Mouse (Mus musculus): Measurements from ENCODE around the gene Slc43a1.
"Not testable (repeated sequence)": the region's sequence is repeated elsewhere in the genome, so short reads cannot be mapped to it uniquely, and the experiment has no call there.

Slc43a1 gene

DNA sequence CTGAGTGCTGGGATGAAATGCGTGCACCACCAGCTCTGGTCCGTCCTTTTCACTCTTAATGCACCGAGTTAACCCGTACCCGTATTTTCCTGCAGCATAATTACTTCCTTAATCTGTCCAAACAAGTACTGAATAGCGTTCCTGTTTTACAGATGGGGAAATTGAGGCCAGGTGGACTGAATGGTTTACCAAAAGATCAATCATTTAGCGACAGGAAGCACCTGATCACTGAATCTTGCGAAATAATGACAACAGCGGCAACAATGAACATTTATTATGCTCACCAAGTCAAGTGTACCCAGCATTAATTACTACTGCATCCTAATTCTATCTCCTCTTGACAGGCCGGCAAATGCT is at the start of gene Slc43a1:
TSS of gene Slc43a1 (plus strand) at position 258 of the 357 bp plus-strand sequence.
- DNase-seq (ENCODE audit: low read depth, low spot score): no peak

DNA sequence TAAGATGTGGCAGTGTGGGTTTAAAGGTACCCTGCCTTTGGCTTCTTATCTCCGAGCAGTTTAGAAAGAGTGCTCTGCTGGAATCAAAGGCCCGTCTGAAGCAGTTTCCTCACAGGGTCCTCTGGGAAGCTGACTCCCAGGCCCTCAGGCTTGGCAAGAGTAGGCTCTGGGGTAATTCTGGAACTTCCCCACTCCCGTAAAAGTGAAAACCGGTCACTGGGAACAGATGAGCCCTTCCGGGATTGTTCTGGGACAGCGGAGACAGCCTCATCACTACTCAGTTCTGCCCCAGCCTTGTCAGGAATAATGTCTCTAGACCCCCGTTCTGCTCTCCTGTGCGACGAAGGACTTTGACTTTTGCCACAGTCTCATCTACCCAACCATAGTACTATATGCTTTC is 48.2 kb upstream of the Slc43a1 start:
- no peak for DNase-seq (ENCODE audit: low read depth, low spot score)

DNA sequence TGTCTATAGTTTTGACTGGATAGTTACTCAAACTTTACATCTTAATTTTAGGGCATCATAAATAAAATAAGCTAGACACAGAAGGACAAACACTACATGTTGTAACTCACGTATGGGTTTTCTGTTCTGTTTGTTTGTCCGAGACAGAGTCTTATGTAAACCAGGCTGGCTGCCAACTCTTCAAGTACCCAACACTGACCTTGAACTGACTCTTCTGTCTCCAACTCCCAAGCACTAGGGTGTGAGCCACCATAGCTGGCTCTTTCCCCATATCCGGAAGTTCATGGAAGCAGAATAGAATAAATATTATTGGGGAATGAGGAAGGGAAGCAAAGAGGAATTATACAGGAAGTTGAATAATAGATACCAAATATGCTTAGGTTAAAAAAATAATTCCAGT is 46.1 kb upstream of the Slc43a1 start:
- DNase-seq (ENCODE audit: low read depth, low spot score): no peak

DNA sequence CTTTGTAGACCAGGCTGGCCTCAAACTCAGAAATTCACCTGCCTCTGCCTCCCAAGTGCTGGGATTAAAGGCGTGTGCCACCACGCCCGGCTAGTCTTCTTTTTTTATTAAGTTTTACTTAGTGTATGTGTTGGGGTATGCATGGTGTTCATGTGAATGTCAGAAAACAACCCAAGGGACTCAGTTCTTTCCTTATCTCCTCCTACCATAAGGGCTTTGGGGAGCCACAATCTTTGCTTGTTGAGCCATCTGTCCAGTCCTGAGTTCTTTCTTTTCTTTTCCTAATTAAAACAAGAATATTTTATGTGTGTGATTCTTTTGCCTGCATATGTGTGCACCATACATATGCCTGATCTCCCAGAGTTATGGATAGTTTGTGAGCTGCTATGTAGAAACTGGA is 45.5 kb upstream of the Slc43a1 start:
- DNase-seq (ENCODE audit: low read depth, low spot score): no peak

DNA sequence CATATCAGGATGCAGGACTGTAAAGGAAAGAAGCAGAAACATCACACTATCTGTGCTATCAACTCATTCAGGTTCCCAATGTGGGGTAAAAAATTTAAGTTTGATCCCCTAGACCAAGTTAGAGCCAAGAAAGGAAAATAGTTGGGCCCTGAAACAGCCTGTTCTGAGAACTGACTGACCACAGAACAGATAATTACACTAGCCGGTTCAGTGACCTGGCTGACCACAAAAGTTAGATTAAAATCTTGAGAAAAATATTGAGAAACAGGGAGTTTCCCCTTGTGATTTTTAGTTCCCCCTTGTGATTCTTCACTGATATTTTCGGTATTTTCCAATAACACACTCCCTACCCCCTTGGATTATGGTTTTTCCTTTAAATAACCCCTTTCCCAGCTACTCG is 44.8 kb upstream of the Slc43a1 start:
- no peak for DNase-seq (ENCODE audit: low read depth, low spot score)

DNA sequence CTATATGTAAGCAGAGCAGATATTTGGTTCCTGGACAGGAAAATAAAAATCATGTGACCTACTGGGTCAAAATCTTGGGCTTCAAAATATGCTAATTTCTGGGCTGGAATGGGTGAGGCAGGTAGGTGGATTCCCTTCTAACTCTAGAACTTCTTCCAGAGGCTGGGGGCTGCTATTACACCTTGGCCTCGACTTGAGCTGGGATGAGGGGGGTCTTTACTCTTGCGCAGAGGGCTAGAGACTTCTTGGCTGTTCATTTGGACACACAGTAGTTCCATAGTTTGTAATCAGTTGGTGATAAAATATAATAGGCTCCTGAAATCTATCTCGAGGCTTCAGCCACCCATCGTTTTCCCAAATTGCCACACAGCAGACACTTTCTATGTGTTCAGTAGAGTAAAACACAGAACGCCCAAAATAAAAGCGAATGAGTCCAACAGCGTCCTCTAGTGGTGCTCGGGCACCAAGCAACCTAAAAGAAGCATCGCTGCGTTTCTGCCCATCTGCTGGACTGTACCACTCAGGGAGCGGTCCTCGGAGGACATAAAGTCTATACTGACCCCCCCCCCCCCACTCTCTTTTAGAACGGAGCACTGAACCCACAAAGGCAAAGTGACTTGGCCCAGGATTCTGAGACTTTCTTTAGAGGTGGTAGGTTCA is 40.7 kb upstream of the Slc43a1 start:
- DNase-seq (ENCODE audit: low read depth, low spot score): peak; percentile 72

DNA sequence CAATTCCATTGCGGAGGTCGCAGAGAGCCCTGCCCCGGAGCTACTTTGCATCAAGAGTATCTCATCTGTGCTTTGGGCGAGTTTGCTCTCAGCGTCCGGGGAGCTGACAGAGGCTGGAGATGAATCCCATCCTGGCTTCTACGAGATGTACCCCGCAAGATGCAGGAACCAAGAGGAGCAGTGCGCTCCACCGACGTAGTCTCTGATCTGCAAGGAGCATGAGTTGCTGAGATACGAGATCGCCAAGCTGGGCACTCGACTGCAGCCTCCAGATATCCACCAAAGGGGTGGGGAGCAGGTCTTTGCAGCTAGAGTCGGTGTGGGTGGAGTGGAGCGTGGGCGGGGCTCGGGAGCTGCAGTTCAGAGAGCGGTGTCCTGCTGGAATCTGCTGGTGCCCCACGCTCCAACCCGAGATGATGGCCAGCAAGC is 40.1 kb upstream of the Slc43a1 start, which contains the start of gene Ube2l6:
TSS of gene Ube2l6 (plus strand) at position 336 of the 429 bp plus-strand sequence.
- DNase-seq (ENCODE audit: low read depth, low spot score): peak; percentile 46

DNA sequence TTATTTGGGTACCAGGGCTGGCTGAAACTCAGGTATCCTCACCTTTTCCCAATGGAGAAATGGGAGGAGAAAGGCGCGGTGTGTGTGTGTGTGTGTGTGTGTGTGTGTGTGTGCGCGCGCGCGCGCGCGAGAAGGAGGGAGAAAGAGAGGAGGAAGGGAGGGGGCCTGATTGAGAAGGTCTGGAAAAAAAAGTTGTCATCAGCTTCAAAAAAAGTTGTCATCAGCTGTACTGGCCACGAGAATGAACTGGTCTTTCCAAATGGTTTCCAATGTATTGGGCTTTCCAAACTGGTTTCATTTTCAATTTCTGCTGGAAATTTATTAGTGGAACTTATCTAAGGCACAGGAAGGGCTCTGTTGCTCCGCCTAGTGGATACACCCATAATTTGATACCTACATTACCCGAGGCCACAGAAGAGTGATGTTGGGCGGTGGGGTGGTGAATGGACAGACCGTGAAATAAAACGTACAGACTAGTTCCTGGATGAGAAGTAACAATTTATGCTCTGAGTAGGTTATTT is 39.5 kb upstream of the Slc43a1 start:
- DNase-seq (ENCODE audit: low read depth, low spot score): peak; percentile 58

DNA sequence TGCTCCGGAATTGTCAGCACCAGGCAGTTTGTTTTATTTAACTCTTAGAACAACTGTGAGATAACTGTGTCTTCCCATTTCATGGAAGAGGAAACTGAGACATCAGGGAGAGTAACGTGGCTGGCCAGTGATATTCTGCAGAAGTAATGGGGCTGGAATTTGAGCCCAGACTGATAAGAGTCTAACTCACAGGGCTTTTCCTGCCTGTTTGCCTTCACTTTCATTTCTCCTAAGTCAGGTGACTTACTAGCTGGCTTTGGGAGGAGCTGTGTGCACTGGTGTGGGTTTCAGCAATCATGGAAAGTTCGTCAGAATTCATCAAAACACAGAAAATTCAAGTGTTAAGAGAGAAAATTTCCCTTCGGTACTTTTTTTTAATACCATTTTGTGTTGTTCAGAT is 38.3 kb upstream of the Slc43a1 start:
- DNase-seq (ENCODE audit: low read depth, low spot score): no peak

DNA sequence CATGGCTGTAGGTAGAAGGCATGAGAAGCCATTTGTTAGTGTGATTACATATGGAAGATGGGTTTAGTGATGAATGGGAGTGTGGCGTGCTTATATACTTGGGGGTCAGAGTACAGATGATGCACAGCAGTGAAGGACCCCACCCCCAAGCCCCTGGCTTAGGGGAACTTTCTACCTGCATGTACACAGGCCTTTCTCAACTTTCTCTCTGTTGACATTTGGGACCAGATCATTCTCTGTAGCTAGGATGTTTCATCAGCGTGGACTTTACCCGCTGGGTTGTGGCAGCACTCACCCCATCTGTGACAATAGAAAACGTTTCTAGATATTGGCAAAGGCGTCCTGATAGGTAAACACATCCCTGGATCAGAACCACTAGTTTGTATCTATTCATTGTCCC is 37.4 kb upstream of the Slc43a1 start:
- not testable (repeated sequence) for DNase-seq (ENCODE audit: low read depth, low spot score)

DNA sequence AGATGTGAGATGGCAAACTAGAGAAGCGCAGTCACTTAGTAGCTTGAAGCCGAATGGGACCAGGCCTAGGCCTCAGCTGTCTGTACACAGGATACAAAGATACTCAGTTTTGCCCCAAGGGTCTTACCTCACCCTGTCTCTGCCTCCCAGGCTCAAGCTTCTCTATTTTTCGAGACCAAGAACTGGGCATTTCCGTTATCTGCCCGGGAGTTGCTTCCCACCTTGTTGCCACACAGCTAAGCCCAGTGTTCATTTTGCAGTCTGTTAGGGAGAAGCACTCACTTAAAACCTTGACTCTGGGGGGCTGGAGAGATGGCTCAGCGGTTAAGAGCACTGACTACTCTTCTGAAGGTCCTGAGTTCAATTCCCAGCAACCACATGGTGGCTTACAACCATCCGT is 34.7 kb upstream of the Slc43a1 start:
- DNase-seq (ENCODE audit: low read depth, low spot score): no peak

DNA sequence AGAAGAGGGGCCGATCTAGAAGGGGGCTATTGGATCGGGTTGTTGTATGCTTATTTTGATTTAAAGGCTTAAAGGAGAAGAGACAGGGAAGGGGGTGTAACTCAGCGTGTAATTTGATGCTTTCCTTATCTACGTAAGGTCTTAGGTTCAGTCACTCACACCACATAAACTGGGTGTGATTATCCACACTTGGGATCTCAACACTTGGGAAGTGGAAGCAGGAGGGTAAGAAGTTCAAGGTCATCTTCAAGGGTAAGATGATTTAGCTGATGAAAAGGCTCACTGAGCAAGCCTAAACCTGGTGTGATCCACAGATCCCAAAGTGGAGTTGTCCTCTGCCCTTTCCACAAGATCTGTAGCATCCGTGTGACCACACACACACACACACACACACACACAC is 32.1 kb upstream of the Slc43a1 start:
- DNase-seq (ENCODE audit: low read depth, low spot score): no peak

DNA sequence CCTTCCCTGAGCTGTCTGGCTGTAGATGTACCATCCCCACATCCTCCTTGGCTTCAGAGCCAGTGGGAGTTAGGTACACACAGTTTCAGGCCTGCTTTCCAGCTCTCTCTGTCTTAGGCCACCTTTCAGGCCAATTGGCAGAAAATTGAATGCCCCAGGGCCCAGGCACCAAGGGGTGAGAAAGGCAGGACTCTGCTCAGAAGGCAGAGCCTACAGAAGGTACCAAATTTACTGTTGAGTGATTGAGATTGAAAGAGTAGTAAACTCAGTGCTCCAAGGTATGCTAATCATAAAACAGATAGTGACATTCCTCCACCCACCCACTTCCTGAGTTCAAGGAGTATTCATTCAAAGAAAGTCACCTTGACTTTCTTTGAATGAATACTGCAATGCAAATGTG is 29.3 kb upstream of the Slc43a1 start:
- DNase-seq (ENCODE audit: low read depth, low spot score): no peak

DNA sequence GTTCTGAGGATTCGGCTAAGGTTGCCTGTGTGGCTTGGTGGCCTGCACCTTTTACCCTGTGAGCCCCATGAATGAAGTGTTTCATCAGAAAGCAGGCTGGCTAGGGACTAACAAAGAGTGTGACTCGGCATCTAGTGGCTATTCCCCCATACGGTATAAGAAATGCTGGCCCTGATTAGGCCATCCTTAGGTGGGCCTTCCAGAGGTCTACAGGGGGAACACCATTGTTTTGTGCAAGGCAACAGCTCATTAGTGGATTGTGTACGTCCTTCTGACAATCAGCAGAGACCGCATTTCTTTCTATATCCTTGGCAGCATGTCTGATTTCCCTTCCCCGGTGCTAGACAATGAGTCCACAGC is 28.1 kb upstream of the Slc43a1 start:
- DNase-seq (ENCODE audit: low read depth, low spot score): no peak

DNA sequence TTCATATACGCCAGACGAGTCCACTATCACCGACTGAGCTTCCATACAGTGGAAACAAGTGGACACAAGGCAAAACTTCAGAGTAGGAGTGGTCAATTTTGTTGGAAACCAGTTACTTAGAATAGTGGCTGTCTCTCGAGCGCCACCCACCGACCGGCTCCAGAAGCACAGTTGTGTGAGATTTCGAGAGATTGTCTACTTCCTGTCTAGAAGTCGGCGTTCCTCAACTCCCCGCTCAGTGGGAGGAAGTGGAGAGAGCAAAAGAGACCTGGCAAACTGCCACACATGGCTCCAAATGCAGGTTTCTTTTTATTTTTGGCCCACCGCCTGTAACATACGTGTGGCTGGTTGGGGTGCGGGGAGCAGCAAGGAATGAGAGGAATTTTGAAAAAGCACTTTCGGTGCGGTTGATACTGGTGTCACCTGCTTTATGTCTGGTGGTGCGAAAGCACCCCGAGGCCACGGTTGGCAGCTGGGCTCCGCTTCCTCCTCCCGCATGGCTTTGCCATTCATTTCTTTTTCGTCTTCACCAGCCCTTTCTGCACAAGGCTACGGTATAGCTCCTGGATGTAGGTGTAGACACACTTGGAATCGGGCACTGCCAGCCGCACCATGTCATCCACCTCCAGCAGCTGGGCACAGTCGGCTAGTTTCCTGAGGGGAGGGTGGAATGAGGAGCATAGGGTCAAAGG is 27.6 kb upstream of the Slc43a1 start:
- DNase-seq (ENCODE audit: low read depth, low spot score): peak; percentile 79

DNA sequence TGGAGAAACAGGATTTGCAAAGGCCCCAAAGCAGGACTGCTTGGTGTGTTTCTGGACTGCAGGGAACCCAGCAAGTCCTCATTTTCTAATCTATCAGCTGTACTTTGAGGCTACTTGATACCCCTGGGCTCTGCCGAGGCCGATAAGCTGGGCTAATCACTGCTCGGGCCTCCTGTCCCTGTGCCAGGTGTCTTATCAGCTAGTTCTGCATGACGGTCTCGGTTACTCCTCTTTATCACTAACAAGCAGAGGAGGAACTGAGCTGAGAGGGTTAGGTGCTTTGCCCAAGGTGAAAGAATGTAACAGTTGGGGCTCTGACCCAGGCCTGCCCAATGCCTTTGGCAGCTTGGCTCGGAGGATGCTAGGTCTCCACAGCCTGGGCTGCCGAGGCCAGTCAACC is 26.8 kb upstream of the Slc43a1 start:
- no peak for DNase-seq (ENCODE audit: low read depth, low spot score)

DNA sequence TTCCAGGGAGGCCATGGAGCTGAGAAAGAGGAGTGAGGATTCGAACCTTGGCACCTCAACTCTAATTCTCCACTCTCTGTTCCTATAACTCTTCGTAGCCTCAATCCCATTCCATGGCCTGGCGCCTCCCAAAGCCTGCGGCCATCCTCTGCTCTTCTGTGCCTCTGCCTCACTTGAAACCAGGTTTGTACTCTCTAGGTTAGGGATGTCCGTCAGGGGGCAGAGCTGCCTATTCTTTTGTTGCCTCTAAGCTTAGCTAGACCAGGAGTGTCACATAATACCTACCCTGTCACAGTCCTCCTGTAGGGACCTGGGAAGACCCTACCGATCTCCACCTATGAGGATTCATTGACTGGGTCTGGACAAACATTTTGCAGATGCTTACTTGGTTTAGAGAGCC is 26.0 kb upstream of the Slc43a1 start:
- DNase-seq (ENCODE audit: low read depth, low spot score): no peak

DNA sequence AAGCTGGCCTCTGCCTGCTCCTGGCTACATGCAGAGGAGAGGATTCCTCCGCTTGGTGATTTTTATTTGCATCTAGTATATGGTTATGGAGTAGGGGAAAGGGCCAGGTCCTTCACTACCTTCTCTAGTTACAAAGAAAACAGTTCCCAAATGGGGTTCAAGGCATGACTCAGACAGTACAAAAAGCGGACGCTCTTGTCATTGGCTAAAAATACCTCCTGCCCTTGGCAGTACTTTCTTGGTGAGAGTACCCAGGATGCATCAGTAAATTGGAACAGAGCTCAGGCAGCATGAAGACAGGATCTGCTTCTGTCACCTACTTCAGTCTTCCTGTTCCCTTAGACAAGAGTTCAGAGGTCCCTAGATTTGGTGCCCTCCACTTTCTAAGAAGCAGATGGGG is 18.8 kb upstream of the Slc43a1 start:
- DNase-seq (ENCODE audit: low read depth, low spot score): peak; percentile 71

DNA sequence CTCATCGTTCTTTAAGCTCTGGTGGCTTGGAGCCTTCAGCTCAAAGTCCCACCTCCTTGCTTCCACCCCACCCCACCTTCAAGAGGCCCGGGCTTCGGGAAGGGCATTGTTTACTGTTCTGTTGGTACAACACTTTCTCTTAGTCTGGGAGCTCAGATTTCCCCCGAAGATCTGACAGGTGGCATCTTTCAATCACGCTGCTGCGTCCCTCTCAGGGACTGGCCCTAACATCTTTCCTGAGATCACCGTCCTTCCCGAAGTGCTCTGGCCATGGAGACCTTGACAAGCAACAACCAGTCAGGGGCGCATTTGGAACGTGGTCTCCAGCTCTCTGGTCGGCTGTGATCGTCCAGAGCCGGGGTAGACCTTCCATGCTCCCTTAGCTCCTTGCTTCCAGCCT is 16.1 kb upstream of the Slc43a1 start, which contains the start of gene Smtnl1:
TSS of gene Smtnl1 (minus strand) at position 101 of the 400 bp plus-strand sequence.
- no peak for DNase-seq (ENCODE audit: low read depth, low spot score)

DNA sequence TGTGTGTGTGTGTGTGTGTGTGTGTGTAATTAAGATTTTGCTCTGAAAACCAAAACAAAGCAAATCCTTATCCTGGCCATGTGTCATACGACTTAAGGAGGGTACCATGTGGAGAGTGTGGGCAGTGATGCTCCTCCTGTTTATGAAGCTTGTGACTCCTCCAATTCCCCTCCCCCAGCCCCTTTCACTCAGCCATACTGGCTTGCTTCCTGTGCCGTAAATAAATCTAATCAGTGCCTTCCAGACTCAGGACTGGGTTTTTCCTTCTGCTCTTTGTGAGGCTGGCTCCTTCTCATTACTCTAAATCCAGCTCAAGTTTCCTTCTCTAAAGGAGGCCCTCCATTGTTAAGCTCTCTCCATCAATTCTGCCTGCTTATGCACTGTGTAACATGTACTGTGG is 15.4 kb upstream of the Slc43a1 start:
- no peak for DNase-seq (ENCODE audit: low read depth, low spot score)

DNA sequence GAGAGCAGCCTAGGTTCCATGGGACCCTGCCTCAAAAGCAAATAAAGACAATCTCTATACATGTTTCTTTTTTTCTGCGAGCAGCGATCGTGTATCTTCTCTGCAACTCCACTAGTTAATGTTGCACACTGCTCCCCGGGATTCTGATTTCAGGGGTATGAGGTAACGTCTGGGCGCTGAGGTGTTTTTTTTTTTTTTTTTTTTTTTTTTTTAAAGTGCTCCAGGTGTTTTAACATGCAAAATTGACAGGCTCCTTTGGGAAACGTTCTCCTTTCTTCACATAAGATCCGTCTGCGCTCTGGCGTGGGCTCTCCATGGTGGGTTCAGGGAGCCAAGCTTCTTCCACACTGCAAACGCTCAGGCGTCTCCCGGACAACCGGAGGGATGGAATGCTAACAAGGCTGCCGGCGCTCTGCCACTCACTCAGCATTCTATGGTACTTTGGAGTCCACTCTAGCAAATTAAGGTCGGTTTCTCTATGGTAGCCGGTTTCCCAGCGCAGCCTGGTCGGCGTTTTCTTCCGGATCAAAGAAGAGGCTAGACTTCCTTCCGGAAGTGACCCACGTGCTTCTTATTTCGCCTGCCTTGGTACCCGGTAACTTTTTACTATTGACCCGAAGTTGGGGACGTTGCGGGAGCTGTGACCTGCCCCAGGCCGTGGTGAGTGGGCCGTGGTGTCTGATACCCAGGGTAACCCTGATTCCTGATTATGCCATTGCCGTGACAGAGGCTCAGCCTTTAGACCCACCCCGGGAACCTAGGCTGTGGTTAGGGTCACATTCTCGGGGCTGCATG is 12.0 kb upstream of the Slc43a1 start, which contains the start of gene Timm10:
TSS of gene Timm10 (plus strand) at position 510 of the 795 bp plus-strand sequence.
- DNase-seq (ENCODE audit: low read depth, low spot score): peak; percentile 97

DNA sequence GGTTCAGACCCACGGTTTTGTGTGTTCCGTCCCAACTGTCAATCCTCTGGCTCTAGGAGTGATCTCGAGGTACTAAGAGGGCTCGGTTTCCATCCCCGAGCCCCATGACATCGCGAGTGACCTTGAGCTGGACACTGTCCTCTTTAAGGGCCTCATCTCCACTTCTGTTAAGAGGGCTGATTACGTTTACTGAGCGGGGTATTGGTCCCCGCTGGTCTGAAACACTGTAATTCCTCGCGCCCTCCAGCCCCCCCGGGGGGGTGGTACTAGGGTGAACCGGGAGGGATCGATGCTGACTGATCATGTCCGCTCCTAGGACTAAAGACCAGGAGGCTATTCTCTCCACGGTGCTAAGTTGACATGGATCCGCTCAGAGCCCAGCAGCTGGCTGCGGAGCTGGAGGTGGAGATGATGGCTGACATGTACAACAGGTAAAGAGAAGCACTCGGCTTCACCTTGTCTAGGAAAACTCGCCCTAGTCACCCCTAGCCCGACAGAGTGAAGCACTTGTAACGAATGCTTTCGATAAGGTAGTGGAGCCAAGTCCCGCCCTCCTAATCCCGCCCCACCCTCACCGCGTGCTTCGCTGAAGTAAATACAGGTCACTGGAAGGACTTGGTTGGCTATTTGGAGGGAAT is 11.2 kb upstream of the Slc43a1 start:
- no peak for DNase-seq (ENCODE audit: low read depth, low spot score)

All from telencephalon, adult 2 months (tissue).